Mouse (Mus musculus) cerebellum, postnatal 4 days (tissue): ENCODE data around the gene Klhl34.
A peak's percentile ranks its signal among the peaks of the same experiment; 100 is the strongest.

ENCODE experiments used
- DNase-seq, 2 experiments: peaks; one replicate each; pipeline ENCODE4 v3.0.0; 2022; ENCODE audit warnings: low spot score in 2 of 2, mixed read lengths in 1 of 2

Klhl34 gene

DNA sequence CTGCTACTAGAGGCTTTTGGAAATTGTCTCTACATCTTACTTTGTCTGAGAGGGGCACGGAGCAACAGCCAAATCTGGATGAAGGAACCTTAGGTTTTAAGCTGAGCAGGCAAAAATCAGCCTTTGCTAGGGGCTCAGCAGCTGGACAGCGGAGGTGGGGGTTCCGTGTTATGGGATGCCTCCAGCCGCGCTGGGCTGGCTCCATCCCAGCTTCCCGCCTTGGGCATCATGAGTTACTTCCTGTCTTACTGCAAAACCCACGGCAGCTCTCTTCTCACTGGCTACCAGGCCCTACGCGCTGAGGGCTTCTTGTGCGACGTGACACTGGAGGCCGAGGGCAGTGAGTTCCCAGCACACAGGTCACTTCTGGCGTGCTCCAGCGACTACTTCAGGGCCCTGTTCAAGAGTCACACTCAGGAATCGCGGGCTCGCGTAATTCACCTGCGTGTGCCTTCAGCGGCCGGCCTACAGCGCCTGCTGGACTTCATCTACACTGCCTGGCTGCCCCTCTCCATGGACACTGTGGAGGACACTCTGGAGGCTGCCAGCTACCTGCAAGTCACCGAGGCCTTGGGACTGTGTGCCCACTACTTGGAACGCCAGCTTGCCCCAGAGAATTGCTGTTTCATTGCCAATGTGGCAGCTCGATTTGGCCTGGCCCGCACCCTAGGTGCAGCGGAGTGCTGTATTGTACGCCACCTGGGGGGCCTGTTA is at the start of gene Klhl34:
Gene Klhl34 (plus strand): TSS at position 229 of the 714 bp plus-strand sequence.
- peak in 1 of 2 experiments; percentile 29 for DNase-seq

DNA sequence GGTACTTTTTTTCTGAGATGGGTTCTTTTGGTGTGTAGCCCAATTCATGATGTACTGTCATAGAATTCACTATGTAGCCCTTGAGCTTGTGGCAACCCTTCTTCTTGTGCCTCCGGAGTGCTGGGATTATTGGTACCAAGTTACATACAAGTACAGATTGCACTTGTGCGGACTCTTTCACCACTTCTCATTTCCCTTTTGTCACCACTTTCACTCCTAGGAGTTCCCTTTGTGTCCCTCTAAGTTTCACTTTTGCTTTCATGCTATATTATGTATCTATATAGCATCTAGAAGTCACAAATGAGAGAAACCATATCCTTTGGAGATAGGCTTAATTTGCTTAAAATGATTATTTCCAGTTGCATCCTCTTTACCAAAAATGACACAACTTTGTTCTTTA is 16.6 kb upstream of the Klhl34 start:
- DNase-seq, result no peak

DNA sequence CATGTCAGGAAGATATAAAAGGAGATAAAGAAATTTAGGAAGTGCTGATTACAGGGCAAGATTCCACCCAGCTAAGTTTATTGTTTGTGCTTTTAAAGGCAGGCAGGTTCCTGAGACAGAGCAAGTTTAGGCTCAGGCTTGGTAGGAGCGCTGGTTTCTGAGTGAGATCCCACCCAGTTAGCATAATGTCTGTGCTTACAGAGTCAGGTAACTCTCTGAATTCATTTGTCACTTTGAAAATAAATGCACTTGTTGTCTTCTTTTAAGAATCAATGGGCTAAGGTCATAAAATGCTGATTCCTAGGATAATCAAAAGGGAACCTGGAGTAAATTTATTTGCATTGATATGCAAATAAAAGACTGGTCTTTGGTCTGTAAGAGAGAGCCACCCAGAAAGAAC is 8.5 kb upstream of the Klhl34 start:
- no peak for DNase-seq

DNA sequence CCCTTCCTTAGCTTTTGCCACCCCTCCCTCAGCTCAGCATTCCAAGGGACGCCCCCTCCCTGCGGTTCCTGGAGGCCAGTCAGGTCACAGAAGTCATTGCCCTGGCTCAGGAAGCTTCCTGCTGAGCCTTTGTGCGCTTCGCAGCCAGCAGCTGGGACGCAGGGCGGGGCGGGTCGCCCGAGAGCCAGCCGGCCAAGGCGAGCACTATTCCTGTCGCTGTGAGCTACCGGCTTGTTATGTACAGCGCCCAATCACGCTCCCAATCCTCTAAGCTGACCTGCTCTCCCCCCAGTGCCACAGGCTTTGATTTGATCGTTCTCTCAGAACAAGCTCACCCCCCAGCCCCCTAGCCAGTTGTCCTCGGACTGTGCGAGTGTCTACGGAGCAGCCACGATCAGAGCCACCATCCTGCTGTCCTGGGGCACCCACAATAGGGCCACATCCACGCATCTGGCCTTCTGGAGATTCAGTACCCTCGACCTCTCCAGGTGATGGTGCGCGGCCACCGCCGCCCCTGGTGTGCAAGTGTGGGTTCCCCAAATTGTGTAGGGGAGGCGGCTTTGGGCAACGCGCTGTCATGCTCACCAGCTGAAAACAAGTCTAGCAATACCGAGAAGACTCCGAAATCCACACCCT is 546 bp upstream of the Klhl34 start:
- DNase-seq, result peak in 1 of 2 experiments; percentile 28

GRCm38 (mm10) chrX:157818921-157819260 is 656 bp downstream of the Klhl34 start:
- DNase-seq, result peak in 1 of 2 experiments; percentile 5

- DNase-seq, result no peak
These were observed 11.7 kb downstream of the Klhl34 start for GRCm38 (mm10) chrX:157829983-157830382.
